Mouse (Mus musculus): Measurements from ENCODE around the gene H2-Ke6.
"Not testable (repeated sequence)": the region's sequence is repeated elsewhere in the genome, so short reads cannot be mapped to it uniquely, and the experiment has no call there.

Gene H2-Ke6

DNA sequence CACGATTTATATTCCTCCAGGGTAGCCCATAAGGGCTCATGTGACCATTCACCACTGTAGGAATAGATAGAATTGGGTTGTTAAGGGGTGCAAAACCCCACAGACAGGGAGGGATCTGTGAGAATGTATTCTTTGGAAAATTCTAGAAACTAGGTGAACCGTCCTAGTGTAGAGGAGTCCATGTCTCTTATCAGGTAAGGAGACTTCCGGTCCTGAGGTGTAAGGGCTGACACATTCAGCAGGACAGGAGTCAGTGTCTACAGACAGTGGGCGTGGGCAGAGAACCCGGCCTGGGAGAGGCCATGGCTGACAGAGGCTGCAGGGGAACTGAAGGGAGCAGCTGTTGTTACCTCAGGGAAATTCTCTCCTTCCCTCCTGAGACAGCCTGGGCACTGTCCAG lies 29.2 kb downstream of the H2-Ke6 start:
- not testable (repeated sequence) for DNase-seq (ENCODE audit: low spot score)

DNA sequence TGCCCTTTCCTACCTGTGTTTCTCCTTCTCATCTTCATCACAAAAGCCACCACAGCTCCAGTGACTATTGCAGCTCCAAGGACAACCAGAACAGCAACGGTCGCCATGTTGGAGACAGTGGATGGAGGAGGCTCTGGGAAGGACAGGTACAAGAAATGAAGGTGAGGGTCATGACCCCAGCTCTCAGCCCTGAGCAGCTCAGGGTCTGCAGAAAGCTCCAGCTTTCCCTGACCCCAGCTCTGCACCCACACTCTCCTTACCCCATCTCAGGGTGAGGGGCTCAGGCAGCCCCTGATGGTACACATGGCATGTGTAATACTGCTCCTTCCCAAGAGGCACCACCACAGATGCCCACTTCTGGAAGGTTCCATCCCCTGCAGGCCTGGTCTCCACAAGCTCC lies 30.8 kb downstream of the H2-Ke6 start:
- not testable (repeated sequence) for DNase-seq (ENCODE audit: low spot score)

DNA sequence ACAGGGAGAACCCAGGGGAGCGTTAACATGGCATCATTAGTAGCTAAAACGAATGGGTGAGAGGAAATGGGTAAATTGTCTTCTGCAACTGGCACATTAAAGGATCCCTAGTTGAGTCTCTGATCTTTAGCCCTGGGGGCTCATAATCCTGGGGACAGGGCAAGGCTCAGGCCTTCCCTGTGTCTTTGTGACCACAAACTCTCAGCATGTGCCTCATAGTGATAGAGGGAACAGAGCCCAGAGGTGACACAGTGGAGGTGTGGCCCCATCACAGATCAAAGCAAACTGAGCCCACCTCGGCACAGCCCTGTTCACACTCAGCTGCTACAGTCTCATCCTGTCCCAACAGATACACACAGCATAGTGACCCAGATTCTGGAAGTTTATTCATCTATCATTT lies 32.2 kb downstream of the H2-Ke6 start:
- no peak for DNase-seq (ENCODE audit: low spot score)

DNA sequence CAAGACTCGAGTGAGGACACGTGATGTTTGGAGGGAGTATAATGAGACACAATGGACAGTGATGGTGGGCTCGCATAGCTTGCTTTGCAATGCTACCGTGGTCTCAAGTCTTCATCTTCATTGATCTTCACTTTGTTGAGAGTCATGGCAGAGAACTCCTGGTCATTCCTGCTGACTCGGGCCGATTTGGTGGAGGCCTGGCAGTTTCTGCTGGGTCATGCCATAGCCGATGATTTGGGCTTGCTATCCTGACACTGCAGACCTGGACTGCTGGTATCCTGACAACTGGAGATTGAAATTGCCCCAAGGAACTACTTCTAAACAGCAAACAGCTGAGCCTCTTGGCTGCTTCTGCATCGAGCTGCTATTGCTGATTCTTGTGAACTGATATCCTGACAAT lies 32.9 kb downstream of the H2-Ke6 start:
- DNase-seq (ENCODE audit: low spot score), result no peak

DNA sequence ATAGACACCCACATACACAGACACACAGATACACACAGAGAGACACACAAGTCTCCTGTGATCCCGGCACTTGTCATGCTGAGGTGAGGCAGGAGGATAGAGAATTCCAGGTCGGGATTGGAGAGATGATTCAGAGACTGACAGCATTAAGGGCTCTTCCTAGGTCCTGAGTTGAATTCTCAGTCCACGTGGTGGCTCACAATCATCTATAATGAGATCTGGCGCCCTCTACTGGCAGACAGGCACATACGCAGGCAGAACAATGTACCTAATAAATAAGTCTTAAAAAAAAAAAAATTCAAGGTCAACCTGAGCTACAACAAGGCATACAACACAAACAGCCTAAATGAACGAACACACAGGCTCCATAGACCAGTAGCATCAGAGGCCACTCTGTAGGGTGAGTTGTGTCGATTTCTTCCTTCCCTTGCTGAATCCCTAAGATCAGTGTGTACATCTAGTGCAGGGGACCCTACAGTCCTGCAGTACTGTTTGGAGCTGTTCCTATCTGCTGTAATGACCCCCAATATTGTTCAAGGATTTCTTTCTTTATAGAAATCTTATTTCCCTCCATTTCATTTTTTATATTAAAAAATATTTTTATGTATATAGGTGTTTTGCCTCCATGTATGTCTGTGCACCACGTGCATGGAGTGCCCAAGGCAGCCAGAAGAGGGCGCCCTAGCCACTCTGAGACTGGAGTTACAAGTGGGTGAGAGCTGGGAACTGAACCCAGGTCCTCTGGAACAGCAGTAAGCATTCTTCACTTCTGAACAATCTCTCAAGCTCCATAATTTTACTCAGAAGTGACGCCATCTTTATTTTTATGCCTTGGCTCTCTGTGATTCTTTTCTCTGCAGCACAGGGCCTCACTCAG lies 35.8 kb downstream of the H2-Ke6 start:
- no peak for DNase-seq (ENCODE audit: low spot score)

DNA sequence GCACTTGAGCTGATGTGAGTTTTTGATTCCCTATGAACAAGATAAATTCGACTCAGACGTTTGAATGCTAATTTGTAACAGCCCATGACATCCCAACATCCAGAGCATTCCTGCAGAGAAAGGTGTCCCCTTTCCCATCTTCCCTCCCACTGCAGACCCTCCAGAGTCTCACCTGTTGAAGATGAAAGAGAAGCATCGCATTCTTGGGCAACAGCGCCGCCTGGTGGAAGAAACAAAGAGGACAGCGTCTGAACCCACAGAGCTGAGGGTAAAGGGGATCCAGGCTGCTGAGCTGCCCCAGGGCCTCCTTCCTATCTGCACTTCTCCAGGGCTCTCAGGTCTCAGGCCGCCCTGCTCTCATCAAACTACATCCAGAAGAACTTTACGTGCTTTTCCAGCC lies 45.7 kb downstream of the H2-Ke6 start:
- not testable (repeated sequence) for DNase-seq (ENCODE audit: low spot score)

DNA sequence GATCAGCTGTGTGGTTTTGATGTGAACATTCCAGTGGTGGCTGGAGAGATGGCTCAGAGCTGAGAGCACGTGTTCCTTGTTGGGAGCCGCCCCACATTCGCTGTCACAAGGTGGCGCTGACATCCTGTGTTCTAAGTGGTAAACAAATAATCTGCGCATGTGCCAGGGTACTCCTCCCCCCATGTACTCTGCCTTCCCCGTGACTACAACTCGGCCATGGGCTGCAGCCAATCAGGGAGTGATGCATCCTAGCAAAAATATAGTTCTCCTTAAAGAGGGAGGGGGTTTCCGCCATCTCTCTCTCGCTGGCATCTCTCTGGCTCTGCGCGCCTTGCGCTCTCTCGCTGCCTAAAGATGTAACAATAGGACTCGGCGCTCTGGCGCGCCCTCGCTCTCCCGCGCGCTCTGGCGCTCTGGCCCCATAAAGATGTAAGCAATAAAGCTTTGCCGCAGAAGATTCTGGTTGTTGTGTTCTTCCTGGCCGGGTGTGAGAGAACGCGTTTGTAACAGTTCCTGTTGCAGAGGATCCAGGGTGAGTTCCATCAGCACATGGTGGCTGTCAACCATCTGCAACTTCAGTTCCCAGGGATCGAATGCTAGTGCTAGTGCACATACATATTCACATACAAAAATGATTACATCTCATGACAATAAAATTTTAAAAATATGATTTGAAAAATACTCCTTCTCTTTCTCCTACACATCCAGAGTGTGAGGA lies 46.5 kb downstream of the H2-Ke6 start:
- DNase-seq (ENCODE audit: low spot score), result peak; percentile 89

DNA sequence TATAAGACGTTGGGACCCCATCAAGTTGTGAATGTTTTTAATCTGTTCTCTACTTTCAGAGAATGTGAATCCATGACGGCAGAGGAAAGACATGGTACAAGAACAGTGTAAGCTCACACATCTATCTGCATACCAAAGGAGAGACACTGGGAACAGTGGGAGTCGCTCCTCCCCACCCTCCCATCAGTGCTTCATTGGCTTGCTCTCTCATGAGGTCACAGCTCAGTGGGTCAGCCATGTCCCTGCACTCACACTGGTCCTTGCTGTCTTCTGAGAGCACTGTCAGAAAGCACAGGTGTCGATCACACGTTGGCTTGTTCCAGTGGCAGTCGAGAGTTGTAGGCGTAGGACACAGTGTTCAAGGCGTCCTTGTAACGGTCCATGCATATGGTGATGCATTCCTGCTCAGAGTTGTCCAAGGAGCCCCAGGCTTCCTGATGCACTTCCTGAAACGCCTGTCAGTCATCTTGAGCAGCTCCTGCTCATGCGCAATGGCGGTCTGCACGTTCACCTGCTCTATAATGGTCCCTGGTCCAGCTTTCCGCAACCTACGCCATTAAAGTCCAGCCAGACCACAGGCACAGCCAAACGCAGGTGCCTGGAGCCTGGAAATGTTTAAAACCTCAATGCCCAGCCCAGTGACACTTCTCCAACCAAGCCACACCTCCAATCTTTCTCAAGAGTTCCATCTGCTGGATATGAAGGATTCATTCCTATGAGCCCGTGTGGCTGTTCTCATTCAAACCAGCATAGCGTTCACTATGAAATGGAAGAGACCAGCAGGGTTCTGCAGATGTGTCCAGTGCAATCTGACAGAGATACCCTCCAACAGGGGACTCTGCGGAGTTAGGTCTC lies 47.5 kb downstream of the H2-Ke6 start:
- no peak for DNase-seq (ENCODE audit: low spot score)

DNA sequence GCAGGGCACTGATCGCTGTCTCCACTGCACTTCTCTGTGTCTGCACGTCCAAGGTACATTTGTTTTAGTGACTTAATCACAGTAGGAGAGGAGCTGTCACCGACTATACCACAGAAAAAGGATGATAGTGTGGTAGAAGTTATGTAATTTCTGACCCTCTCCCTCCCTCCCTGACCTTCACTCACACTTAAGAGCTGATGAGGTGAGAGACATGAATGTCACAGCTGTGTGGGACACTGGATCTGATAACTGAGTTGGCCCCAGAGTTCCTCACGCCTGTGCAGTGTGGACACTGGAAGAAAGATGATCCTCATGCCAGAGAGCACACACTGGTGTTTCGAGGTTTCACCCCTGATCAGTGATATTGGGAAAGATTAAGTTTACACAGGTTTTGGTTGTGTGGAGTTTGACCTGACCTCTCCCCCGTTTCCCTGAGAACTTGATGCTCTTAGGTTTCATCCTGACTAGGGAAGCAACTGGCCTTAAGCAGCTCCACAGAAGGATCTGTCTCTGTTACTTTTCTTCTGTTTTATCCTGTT lies 48.3 kb downstream of the H2-Ke6 start:
- no peak for DNase-seq (ENCODE audit: low spot score)

DNA sequence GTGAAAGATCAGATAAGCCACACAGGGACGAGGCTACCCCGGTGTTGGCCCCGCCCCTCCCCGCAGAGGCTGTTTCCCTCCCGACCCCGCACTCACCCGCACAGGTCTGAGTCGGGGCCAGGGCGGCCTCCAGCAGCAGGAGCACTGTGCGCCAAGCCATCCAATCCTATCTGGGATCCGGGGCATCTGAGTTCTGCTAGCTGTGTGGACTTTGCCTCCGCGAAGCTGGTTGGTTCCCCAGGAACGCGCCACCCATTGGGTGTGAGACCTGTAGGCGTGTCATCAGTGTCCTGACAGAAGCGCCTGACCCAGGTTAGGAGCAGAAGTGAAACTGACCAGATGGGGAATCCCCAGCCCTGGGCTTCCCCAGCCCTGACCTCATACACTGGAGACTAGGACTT lies 49.2 kb downstream of the H2-Ke6 start:
- no peak for DNase-seq (ENCODE audit: low spot score)

DNA sequence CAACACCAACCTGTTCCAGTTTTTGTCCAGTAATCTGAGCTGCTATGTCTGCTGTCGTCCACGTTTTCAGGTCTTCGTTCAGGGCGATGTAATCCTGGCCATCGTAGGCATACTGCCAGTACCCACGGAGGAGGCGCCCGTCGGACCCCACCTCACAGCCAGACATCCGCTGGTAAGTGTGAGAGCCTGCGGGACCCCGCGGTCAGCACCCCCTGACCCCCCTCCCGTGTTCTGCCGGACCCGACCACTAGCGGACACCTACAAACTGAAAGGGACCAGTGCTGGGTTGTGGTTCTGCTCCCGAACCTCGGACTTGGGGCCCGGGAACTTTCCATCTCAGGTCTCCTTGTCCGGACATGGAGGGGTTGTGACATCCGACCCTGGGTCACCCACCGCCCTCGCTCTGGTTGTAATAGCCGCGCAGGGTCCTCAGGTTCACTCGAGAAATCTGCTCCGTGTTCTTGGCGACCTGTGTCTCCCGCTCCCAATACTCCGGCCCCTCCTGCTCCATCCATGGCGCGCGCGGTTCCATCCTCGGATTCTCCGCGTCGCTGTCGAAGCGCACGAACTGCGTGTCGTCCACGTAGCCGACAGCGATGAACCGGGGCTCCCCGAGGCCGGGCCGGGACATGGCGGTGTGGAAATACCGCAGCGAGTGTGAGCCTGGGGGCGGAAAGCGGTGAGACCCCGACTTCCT lies 49.9 kb downstream of the H2-Ke6 start:
- DNase-seq (ENCODE audit: low spot score), result no peak
